Mouse (Mus musculus): ENCODE data around the gene Zfp598. TPM values are rescaled to one million over a fixed set of nuclear protein-coding genes. Genes with fewer than 3 reads are reported as not detected.
A peak's percentile ranks its signal among the peaks of the same experiment; 100 is the strongest.
"Not testable (repeated sequence)": the region's sequence is repeated elsewhere in the genome, so short reads cannot be mapped to it uniquely, and the experiment has no call there.

The Zfp598 gene
- total RNA-seq, 2 experiments from 2014 or later = 22.6 to 29.1 TPM

DNA sequence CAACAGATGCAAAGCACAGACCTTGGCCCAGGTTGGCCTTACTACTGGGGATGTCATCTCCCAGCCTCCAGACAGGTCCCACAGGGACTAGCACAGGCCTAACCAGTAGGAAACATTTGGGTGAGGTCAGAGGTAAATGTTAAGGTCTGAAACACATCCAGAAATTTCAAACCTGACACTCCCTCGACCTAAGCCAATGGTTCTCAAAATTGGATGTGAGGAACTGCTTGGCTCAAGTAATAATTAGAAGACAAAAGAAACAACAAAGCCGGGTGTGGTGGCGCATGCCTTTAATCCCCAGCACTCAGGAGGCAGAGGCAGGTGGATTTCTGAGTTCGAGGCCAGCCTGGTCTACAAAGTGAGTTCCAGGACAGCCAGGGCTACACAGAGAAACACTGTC is 23.1 kb upstream of the Zfp598 start:
- no peak for ATAC-seq (replicated peaks; ENCODE audit: poor library complexity)

DNA sequence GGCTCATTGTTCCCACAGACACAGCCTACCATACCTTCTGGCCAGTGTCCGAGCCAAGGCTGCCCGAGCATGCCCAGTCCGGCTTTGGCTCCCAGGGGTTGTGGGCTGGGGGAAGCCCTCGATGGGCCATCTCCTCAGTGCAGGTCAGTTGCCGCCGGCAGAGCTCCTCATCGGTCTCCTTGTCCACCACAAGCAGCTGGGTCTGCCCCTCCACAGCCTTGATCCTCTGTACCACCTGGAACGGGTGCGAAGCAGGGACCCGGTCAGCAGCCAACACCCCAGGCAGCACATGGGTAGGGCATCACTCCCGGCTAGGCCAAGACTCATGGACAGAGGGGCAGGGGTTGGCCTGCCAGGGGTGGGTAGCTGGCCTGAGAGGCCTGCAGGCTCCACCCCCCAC is 22.0 kb upstream of the Zfp598 start:
- ATAC-seq (replicated peaks; ENCODE audit: poor library complexity) = no peak

DNA sequence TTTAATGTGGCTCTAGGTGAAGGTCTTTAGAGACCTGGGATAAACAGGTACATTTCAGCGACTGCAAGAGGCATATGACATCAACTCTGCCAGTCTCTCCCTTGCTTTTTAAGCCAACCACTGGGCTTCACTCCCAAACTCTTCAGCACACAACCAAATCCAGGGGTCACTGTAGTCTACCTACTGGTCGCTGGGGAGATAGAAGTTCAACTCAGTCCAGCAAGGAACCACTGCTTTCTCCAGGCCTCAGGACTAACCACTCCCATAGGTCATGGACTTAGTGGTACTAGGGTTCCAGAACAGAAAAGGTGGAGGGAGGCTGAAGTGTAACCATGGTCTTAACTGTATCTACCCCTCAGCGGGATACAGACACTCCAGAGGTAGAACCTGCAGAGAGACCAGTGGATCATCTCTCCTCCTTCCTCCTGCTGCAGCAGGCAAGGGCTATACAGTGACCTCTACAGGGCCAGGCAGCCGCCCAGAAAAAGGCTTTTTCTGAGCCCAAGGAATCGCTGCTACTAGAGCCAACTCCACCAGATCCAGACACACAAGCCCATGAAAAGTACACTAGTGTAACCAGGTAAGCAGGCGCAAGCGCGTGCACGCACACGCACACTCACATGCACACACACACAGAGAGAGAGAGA is 20.6 kb upstream of the Zfp598 start:
- no peak for ATAC-seq (replicated peaks; ENCODE audit: poor library complexity)

DNA sequence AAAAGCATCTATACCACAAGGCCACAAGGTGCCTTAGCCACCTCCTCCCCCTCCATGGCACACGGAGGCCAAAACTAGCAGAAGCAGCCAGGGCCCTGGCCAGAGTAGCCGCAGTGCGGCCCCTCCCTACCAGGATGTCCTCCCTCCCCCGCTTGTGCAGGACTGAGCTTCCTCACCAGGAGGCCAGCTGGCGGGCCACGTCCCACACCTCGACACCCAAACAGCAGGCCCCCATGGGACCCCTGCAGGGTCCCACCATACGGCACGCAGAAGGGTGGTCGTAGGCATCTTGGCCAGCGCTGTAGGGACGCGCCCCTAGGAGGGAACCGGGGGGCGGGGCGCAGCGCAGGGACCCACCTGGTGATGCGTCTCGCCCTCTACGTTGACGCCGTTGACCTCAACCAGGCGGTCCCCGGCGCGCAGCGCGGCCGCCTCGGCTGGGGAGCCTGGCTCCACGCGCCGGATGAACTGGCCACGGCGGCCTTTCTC is 19.9 kb upstream of the Zfp598 start:
- ATAC-seq (replicated peaks; ENCODE audit: poor library complexity) = no peak

DNA sequence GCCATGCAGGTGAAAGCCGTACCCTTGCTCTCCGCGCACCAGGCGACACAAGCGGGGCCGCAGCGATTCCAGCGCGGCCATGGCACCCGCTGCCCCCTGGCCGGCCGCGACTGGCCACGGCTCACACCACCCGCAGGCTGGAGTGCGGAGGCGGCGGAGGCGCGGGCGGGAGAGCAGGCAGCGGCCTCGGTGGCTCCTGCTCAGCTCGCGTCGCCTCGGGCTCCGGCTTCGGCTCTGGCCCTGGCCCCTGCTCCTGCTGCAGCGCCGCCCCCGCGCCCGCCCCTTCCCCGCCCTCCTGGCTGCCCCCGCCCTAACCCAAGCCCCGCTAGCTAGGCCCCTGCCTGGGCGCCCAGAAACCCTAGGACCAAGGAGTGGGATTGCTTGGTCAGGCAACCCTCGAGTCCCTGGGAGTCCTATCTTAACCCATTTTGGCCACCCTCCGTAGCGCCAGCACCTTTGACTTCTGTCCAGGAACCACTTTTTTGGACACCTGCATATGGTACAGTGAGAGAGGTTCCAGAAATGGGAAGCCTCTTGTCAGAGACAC is 19.3 kb upstream of the Zfp598 start, which contains the start of gene Slc9a3r2:
Gene Slc9a3r2, minus strand, starts transcription at position 258 of the 547 bp plus-strand sequence.
- ATAC-seq (replicated peaks; ENCODE audit: poor library complexity) = peak; percentile 6; the same call in 1 of the 2 replicates

DNA sequence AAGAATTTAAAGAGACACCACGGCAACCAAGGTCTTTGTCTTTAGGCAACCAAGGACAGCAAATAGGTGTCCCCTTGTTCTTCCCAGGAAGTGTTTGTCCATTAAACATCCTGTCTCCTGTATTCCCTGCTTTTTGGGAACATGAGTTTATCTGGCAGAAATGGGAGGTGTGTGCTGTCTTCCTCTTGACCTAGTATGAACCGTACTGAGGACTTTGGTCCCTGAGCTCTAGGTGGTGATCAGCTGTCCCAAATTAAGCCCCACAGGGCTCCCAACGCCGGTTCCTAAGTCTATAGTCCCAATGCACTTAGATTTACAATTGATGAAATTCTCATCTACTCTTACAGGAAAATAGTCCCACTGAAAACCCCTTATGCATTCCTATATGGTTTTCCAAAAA is 18.7 kb upstream of the Zfp598 start:
- ATAC-seq (replicated peaks; ENCODE audit: poor library complexity) = no peak

DNA sequence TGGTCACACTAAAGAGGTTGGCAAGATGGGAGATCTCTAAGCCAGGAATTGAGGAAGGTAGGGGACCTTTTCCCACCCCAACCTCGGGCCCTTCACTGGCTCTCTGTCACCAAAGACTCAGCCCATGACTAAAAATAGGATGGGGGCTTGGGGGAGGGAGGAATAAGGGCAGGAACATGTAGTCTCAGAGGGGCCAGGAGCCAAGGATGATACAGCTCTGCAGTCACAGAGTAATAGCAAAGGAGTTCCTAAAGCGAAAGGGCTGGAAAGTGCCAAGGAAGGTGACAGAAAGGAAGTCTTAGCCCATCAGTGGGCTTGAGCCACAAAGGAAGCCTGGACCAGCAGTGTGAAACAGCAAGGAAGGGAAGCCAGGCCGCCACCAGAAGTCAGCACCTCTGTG is 17.7 kb upstream of the Zfp598 start:
- ATAC-seq (replicated peaks; ENCODE audit: poor library complexity) = no peak

DNA sequence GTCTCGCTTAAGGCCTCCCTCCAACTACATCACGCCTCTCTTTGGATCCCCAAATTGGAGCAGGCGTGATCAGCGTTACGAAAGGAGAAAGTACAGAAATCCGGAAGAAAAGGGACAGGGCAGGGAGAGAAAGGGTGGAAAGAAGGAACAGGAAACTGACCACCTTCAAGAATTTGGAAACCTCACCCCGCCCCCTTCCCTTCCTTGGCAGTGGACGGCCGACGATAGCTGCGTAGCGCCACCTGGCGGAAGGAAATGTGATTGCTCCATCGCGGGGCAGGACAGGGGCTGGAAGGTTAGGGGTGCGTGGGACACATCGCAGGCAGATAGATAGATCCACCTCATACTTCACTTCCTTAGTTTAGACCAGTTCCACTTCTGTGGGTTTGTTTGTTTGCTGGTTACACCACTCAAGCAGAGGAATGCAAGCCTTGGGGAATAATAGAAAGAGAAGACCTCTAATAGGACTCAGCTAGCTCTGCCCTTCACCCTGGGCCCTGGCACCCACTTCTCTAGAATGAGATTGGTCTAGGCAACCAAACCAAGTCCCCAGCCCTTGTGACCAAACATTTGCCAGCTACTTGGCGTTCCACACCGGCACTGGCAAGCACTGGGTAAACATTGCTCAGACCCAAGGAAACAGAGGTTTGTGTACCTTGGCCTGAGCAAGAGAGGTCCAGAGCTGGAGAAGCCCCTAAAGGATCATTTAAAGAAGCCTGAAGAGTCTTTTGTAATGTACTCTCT is 15.3 kb upstream of the Zfp598 start:
- ATAC-seq (replicated peaks; ENCODE audit: poor library complexity) = peak; percentile 87

DNA sequence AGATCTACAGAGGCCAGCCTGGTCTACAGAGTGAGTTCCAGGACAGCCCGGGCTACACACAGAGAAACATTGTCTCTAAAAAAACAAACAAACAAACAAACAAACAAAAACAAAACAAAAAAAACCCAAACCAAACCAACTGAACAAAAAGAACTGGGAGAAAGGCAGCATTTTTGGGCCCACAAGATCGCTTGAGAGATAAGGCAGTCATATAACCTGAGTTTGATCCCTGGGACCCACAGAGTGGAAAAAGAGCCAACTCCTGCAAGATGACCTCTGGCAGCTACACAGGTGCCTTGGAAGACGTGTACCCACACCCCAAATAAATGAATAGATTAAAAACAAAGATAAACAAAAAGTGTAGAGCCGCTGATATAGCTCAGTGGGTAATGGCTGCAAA is 14.5 kb upstream of the Zfp598 start:
- no peak for ATAC-seq (replicated peaks; ENCODE audit: poor library complexity)

DNA sequence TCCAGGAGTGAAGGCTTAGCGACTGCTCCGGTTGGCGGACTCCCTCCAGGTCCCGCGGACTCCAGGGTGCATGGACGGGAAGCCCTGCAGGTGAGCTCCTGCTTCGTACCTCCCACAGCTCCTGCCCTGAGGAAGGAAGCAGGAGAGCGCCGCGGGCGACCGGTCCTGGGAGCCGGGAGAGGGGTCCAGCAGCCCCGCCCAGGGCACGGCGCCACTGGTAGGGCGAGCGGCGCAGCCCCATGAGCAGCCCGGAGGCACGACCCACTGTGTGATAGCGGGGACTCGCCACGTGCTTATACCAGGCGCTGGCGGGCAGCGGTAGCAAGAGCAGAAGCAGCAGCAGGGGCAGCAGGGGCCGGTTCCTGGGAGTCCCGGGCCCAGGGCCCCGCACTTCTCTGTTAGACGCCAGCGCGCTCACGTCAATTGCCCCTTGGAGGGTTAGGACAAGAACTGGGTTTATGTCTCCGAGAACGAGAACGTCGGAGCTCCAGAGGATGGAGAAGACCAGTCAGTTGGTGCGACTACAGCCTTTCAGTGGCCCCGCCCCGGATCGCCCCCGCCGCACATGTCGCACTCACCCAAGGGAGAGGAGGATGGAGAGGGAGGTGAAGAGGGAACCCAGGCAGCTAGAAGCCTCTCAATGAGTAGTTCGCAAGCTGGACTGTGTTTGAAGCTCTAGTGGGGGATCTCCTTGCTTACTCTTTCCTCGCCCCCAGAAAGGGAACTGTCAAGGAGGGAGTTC is 11.3 kb upstream of the Zfp598 start, which contains the start of gene Npw:
Gene Npw, minus strand, starts transcription at position 441 of the 742 bp plus-strand sequence.
- ATAC-seq (replicated peaks; ENCODE audit: poor library complexity) = peak; percentile 78

DNA sequence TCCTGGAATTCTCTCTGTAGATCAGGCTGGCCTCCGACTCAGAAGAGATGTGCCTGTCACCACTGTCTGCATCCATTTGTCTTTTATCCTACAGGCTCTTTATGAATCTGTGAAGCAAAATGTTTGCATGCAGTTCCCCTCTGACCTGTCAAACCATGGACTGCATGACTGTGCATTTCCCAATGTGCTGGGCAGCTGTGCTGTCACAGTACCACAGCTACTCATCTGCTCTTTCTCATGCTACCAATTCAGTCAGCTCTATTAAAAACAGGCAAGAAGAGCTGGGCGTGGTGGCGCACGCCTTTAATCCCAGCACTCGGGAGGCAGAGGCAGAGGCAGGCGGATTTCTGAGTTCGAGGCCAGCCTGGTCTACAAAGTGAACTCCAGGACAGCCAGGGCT is 2.5 kb upstream of the Zfp598 start:
- ATAC-seq (replicated peaks; ENCODE audit: poor library complexity) = not testable (repeated sequence)

DNA sequence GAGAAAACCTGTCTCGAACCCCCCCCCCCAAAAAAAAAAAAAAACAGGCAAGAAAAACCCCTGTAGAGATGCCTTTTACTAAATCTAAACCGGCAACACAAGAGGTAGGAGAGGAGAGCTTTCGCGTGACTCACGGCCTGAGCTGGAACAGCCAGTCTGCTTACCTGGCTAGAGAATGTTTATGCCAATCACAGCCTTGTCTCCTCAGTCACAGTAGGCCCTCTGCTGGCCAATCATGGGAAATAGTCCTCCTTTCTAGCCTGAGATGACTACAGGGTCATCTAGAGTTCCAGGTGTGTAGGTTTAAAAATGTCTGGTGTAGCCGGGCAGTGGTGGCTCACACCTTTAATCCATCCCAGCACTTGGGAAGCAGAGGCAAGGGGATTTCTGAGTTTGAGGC is 2.1 kb upstream of the Zfp598 start:
- peak; percentile 72 for ATAC-seq (replicated peaks; ENCODE audit: poor library complexity)

DNA sequence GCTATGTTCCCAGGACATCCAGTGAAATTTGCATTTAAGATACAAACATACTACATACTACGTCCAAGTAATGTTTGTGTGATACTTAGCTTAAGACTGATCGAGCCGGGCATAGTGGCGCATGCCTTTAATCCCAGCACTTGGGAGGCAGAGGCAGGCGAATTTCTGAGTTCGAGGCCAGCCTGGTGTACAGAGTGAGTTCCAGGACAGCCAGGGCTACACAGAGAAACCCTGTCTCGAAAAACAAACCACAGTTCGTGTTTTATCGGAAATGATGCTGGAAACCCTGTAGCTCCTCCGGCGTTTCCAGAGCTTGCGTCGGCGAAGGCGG is 308 bp upstream of the Zfp598 start:
- ATAC-seq (replicated peaks; ENCODE audit: poor library complexity) = not testable (repeated sequence)

DNA sequence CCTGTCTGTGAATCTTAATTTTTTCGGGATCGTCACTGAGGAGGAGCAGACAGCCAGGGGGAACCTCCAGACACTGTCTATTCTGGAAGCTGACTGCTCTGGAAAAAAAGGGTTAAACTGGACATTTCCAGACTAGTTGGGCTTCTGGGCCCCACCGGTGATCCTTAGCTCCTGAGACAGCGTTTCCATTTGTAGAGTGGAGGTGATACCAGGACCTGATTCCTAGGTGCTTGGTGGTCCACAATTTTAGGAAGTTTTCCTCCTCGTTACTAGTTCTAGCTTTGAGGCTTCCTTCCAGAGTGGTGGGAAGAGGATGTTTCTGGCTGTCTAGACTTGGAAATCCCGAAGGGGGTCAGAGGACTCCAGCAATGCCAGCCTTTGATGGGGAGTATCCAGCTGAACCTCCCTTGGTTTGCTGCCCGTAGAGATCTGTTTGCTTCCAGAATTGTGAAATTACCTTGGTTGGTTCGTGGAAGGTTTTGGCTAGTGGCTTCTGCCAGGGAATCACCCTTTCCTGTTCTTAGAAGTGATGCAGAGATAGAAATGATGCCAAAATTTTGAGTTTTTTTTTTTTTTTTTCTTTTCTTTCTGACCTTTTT is 858 bp downstream of the Zfp598 start:
- ATAC-seq (replicated peaks; ENCODE audit: poor library complexity) = no peak

DNA sequence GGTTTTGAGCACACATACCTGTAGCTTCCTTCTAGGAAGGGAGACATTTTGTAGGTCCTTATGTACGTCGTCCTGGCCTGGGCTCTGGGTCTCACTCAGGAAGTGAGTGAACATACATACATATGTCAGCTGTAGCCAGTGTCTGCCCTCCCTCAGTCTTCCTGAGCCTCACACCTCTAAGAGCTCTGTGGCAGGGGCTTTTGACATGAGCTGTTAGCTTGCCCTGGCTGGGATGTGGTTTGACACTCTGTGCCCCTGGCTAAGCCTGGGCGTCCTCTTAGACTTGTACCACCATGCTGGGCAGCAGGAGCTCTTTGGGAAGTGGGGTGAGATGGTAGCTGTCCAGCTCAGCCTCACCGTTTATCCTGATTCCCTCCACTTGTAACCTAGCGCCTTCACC is 1.9 kb downstream of the Zfp598 start:
- no peak for ATAC-seq (replicated peaks; ENCODE audit: poor library complexity)

DNA sequence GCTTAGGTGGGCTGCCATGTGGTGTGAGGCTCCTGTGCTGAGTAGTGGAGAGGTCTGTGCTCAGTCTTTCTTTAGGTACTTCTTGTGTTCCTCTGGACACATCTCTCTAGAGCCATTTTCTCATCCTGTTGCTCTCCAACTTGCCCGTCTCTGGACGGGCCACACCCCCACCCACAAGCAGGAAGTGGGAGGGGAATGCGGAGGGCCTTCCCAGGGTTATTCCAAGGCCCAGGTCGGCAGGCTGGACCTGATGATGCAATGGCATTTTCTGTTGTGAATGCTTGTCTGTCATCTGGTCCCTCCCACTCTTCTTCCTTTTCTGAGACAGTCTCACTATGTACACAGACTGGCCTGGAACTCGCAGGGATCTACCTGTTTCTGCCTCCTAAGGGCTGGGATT is 2.7 kb downstream of the Zfp598 start:
- ATAC-seq (replicated peaks; ENCODE audit: poor library complexity) = peak; percentile 7; the same call in 1 of the 2 replicates

DNA sequence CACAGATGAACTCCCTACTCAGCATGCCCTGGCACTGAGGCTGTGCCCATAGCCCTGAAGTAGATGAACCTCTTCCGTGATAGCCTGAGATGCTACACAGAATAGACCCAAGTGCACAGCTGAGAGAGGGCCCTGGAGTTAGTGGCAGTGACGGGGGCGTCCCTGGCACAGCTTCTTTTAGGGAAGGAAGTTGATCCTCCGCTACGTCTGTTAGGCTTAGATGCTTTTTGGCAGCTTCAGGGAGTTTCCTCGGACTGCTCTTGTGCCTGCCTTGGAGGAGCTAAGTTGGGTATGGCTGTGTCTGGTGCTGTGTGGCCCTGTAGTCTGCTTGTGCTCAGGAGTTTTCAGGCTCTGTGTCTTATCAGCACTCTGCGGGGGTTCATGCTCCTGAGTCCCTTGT is 4.8 kb downstream of the Zfp598 start:
- no peak for ATAC-seq (replicated peaks; ENCODE audit: poor library complexity)

DNA sequence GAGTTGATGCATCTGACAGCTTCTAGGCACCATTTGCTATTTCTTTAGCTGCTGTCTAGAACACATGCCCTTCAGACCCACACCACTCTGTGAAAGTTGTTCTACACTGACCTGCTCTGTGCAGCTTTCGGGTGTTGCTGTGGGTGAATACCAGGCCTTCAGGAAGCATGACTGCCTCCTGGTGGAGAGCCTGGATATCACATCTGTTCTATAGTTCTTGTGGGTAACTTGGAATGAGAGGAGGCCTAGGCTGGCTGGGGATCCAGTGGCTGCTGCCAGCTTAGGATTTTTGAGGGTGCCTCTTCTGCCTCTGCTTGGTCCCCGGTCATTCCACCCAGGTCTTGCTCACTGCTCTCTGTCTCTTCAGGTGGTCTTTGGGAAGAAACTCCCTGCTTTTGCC is 6.7 kb downstream of the Zfp598 start:
- ATAC-seq (replicated peaks; ENCODE audit: poor library complexity) = peak; percentile 86

DNA sequence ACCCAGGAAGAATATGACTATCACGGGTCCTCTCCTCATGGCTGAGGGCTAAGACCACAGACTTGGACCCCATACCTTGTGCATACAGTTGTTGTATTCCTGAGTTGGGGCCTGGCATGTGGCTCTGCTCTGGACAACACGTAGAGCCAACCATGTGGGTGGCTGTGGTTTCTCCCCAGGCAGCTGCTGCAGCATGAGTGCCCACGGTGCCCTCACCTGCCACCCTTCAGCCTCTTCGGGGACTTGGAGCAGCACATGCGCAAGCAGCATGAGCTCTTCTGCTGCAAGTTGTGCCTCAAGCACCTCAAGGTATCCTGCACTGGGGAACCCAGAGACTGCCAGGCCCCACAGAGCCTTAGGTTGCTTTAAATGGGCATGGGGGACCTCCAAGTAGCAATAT is 7.4 kb downstream of the Zfp598 start:
- ATAC-seq (replicated peaks; ENCODE audit: poor library complexity) = no peak

DNA sequence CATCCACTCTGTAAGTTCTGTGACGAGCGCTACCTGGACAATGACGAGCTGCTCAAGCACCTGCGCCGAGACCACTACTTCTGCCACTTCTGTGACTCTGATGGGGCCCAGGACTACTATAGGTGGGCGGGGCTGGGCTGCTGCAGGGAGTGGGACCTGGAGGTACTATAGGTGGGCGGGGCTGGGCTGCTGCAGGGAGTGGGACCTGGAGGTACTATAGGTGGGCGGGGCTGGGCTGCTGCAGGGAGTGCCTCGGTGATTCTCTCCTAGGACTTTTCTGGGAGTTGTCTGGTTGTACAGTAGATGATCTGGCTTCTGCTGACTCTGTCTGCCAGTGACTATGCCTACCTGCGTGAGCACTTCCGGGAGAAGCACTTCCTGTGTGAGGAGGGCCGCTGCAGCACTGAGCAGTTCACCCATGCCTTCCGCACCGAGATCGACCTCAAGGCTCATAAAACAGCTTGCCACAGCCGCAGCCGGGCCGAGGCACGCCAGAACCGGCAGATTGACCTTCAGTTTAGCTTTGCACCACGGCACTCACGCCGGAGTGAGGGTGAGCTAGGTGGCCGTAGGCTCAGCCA is 8.1 kb downstream of the Zfp598 start:
- no peak for ATAC-seq (replicated peaks; ENCODE audit: poor library complexity)

DNA sequence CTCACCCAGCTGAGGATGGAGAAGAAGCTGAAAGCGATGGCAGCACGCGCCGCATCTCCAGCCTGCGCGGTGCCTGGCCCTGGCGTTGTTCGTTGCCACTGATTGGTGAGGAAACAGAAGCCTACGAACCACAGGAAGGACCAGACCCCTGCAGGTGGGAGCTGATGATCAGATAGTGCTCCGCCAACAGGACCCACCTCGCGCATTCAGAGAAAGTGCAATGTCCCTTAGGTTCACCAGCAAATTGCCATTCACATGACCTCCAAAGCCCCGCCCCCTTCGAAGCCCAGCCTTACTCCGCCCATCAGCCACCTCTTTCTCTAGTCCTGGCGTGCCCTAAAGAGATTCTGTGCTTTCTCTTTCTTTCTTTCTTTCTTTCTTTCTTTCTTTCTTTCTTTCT is 17.0 kb downstream of the Zfp598 start:
- ATAC-seq (replicated peaks; ENCODE audit: poor library complexity) = peak; percentile 60

Measured in megakaryocyte progenitor cell, adult 5-6 weeks (primary cell).